Mouse (Mus musculus) liver, embryonic 16.5 days (tissue): ENCODE data around the gene Irs2. TPM values are rescaled to one million over a fixed set of nuclear protein-coding genes. Genes with fewer than 3 reads are reported as not detected.

ENCODE experiments used
- ATAC-seq: fragments of 200-750 bp; cut with Nextera tagmentation; 2 replicates; pipeline ENCODE4 v1.8.0; 2017; ENCODE audit warnings: low read depth, mild to moderate bottlenecking, moderate number of reproducible peaks, moderate library complexity
- H3K27ac ChIP-seq: fragments of 300-500 bp; sonication (generic); 2 replicates; pipeline ENCODE4 v1.5.1; 2014; ENCODE audit warnings: mild to moderate bottlenecking, low read length
- H3K27me3 ChIP-seq: fragments of 300-500 bp; sonication (generic); 2 replicates; pipeline ENCODE4 v1.6.1; 2014; ENCODE audit warnings: low read depth, low read length, mixed read lengths; ENCODE audit not compliant: control insufficient read depth, insufficient read depth
- H3K36me3 ChIP-seq: fragments of 300-500 bp; sonication (generic); 2 replicates; pipeline ENCODE4 v1.6.1; 2014; ENCODE audit warnings: mild to moderate bottlenecking; ENCODE audit not compliant: control insufficient read depth, insufficient read depth
- H3K4me1 ChIP-seq: fragments of 300-500 bp; sonication (generic); 2 replicates; pipeline ENCODE4 v1.6.1; 2014; ENCODE audit warnings: low read depth, low read length, mixed read lengths; ENCODE audit not compliant: control insufficient read depth
- H3K4me2 ChIP-seq: fragments of 300-500 bp; sonication (generic); 2 replicates; pipeline ENCODE4 v1.6.1; 2014; ENCODE audit warnings: low read depth, low read length, mixed read lengths
- H3K4me3 ChIP-seq: fragments of 300-500 bp; sonication (generic); 2 replicates; pipeline ENCODE4 v1.5.1; 2014; ENCODE audit warnings: low read depth, mild to moderate bottlenecking, low read length
- H3K9ac ChIP-seq: fragments of 300-500 bp; sonication (generic); 2 replicates; pipeline ENCODE4 v1.6.1; 2014; ENCODE audit warnings: low read depth, low read length
- H3K9me3 ChIP-seq: fragments of 300-500 bp; sonication (generic); replicated peaks from 2 replicates; pipeline ENCODE4 v1.6.1; 2016; ENCODE audit warnings: low read length; ENCODE audit not compliant: control insufficient read depth
- WGBS: fragments of 180-500 bp; shearing (Covaris S2); extraction: QIAGEN DNeasy Blood & Tissue Kit; methylation state at CpG from one replicate; pipeline ENCODE4 v1.1.7; 2014; ENCODE audit not compliant: insufficient replicate concordance; 5-methylcytosine and 5-hydroxymethylcytosine counted together
- polyA plus RNA-seq: library from polyadenylated mRNA; unstranded; fragments of >200 nt; fragmentation: Nextera tagmentation; extraction: Ambion mirVana; gene quantifications from 2 replicates; pipeline ENCODE4 v1.2.1, GENCODE M21; 2015

Gene Irs2
- polyA plus RNA-seq, 1 experiment from 2014 or later, result 3.2 TPM

GRCm38 (mm10) chr8:11011787-11012485, 3.7 kb upstream of the Irs2 start:
- ATAC-seq, result no peak
- no peak overlapping the region for H3K4me3 ChIP-seq
- 38% methylated on average over 3 of the region's 3 CpGs for WGBS
- H3K27me3 ChIP-seq, result peaks cover 3% of the 10 kb centered on the region; the same call in 1 of the 2 replicates
- H3K27ac ChIP-seq, result no peak overlapping the region
- no peaks in the 10 kb centered on the region for H3K36me3 ChIP-seq
- H3K4me1 ChIP-seq, result peaks cover 17% of the 10 kb centered on the region
- H3K9ac ChIP-seq, result no peak overlapping the region
- no peak overlapping the region for H3K4me2 ChIP-seq
- no peaks in the 10 kb centered on the region for H3K9me3 ChIP-seq

DNA sequence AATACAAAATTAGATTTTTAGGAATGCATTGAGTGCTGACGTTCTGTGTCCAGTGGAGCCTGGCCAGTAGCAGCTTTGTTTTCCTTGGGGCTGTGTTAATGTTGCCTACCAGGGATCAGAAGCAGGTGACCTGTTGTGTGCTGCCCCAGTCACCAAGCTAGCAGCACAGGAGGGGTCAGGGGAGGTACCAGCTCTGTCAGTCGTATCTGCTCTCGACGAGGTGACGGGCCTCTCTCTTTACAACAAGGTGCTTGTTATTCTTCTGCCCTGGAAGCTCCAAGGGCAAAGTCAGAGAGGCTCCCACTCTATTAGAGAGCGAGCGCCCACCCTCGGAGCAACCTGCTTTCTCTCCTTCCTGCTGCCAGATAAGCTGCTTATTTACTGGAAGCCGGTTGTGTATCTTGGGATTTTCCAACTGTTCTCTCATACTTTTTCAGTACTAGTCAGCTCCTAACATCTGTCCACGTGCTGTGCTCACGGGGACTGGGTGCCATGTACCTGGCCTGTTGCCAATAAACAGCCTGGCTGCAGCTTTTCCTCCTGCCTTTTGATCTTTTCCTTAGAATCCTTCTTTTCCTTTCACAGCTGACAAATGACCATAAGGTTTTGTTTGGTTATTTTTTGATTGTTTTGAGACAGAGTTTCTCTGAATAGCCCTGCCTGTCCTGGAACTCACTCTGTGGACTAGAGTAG, 2.8 kb upstream of the Irs2 start:
- Histone ChIP-seq H3K27me3 (peaks cover 3% of the 10 kb centered on the region; the same call in 1 of the 2 replicates), H3K4me1 (peaks cover 25% of the 10 kb centered on the region), H3K27ac (peak overlapping the region; percentile 71), H3K9ac (no peak overlapping the region), H3K4me3 (no peak overlapping the region), H3K4me2 (peak overlapping the region; percentile 92; the same call in 1 of the 2 replicates), H3K9me3 (no peaks in the 10 kb centered on the region), H3K36me3 (no peaks in the 10 kb centered on the region; the same call in 1 of the 2 replicates)
- WGBS, result 14% methylated on average over 11 of the region's 11 CpGs
- no peak for ATAC-seq

GRCm38 (mm10) chr8:11010398-11010797, 2.1 kb upstream of the Irs2 start:
- H3K4me2 ChIP-seq, result peak overlapping the region; percentile 92
- no peaks in the 10 kb centered on the region for H3K9me3 ChIP-seq
- H3K4me3 ChIP-seq, result peak overlapping the region; percentile 91; the same call in 1 of the 2 replicates
- H3K27ac ChIP-seq, result peak overlapping the region; percentile 96; the same call in 1 of the 2 replicates
- 31% methylated on average over 11 of the region's 11 CpGs for WGBS
- no peak overlapping the region for H3K9ac ChIP-seq
- no peaks in the 10 kb centered on the region; the same call in 1 of the 2 replicates for H3K36me3 ChIP-seq
- H3K4me1 ChIP-seq, result peaks cover 31% of the 10 kb centered on the region
- peaks cover 3% of the 10 kb centered on the region; the same call in 1 of the 2 replicates for H3K27me3 ChIP-seq
- ATAC-seq, result no peak

GRCm38 (mm10) chr8:11009431-11010071, 1.3 kb upstream of the Irs2 start:
- H3K9me3 ChIP-seq, result no peaks in the 10 kb centered on the region
- ATAC-seq, result peak; percentile 60
- 2% methylated on average over 53 of the region's 62 CpGs for WGBS
- peak overlapping the region; percentile 91 for H3K9ac ChIP-seq
- H3K4me3 ChIP-seq, result peak overlapping the region; percentile 91
- H3K4me1 ChIP-seq, result peaks cover 39% of the 10 kb centered on the region
- peak overlapping the region; percentile 92 for H3K4me2 ChIP-seq
- H3K27me3 ChIP-seq, result peaks cover 3% of the 10 kb centered on the region; the same call in 1 of the 2 replicates
- peak overlapping the region; percentile 96 for H3K27ac ChIP-seq
- H3K36me3 ChIP-seq, result no peaks in the 10 kb centered on the region; the same call in 1 of the 2 replicates

- Histone ChIP-seq H3K9ac (peak overlapping the region; percentile 93), H3K4me3 (peak overlapping the region; percentile 91), H3K27me3 (peaks cover 3% of the 10 kb centered on the region; the same call in 1 of the 2 replicates), H3K27ac (peak overlapping the region; percentile 96), H3K36me3 (no peaks in the 10 kb centered on the region; the same call in 1 of the 2 replicates), H3K4me1 (peaks cover 39% of the 10 kb centered on the region), H3K9me3 (no peaks in the 10 kb centered on the region), H3K4me2 (peak overlapping the region; percentile 92)
- ATAC-seq, result peak; percentile 85
- WGBS, result 0% methylated on average over 64 of the region's 73 CpGs
These were observed 673 bp upstream of the Irs2 start for GRCm38 (mm10) chr8:11008842-11009420.

DNA sequence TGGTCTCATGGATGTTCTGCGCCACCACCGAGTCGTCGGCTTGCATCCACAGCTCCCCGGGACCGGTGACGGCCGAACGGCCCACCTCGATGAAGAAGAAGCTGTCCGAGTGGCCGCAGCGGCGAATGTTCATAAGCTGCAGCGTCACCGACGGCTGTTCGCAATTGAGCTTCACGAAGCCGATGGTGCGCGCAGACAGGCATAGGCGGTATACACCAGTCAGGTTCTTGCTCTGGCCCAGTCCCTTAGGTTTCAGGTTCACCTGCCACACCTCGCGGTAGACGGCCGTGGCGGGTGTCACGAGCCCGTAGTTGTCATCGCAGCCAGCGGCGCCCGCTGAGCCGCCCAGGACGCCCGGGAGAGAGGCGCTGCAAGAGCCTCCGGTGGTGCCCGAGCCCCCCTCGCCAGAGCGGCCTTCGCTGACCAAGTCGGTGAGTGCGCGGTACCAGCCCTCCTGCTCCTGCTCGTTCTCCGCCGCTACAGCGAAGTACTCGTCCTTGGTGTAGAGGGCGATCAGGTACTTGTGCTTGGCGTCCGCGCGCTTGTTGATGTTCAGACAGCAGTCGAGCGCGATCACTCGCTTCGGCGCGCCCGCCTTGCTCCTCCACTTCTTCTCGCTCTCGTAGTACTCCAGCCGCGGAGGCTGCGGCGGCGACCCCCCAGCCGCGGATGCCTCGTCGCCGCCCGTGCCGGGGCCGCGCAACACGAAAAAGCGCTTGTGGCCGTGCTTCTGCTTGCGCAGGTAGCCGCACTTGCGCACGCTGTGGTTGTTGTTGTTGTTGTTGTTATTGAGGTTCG, 478 bp downstream of the Irs2 start:
- Histone ChIP-seq H3K9ac (peak overlapping the region; percentile 93), H3K9me3 (no peaks in the 10 kb centered on the region), H3K27ac (peak overlapping the region; percentile 95), H3K4me1 (peaks cover 44% of the 10 kb centered on the region), H3K4me2 (peak overlapping the region; percentile 92), H3K4me3 (peak overlapping the region; percentile 91), H3K27me3 (peaks cover 3% of the 10 kb centered on the region; the same call in 1 of the 2 replicates), H3K36me3 (no peaks in the 10 kb centered on the region; the same call in 1 of the 2 replicates)
- under 1% methylated on average over 88 of the region's 88 CpGs for WGBS
- no peak for ATAC-seq

- Histone ChIP-seq H3K27me3 (peaks cover 3% of the 10 kb centered on the region; the same call in 1 of the 2 replicates), H3K27ac (peak overlapping the region; percentile 95), H3K36me3 (no peaks in the 10 kb centered on the region; the same call in 1 of the 2 replicates), H3K4me3 (peak overlapping the region; percentile 91), H3K4me1 (peaks cover 50% of the 10 kb centered on the region), H3K9me3 (no peaks in the 10 kb centered on the region), H3K9ac (peak overlapping the region; percentile 93), H3K4me2 (peak overlapping the region; percentile 92)
- ATAC-seq, result peak; percentile 35
- 0% methylated on average over 48 of the region's 56 CpGs for WGBS
These were observed 1.2 kb downstream of the Irs2 start for GRCm38 (mm10) chr8:11007001-11007580.
